Mouse (Mus musculus): ENCODE measurements around the gene Cdc42ep1.
"Not testable (repeated sequence)": the region's sequence is repeated elsewhere in the genome, so short reads cannot be mapped to it uniquely, and the experiment has no call there.

The Cdc42ep1 gene

DNA sequence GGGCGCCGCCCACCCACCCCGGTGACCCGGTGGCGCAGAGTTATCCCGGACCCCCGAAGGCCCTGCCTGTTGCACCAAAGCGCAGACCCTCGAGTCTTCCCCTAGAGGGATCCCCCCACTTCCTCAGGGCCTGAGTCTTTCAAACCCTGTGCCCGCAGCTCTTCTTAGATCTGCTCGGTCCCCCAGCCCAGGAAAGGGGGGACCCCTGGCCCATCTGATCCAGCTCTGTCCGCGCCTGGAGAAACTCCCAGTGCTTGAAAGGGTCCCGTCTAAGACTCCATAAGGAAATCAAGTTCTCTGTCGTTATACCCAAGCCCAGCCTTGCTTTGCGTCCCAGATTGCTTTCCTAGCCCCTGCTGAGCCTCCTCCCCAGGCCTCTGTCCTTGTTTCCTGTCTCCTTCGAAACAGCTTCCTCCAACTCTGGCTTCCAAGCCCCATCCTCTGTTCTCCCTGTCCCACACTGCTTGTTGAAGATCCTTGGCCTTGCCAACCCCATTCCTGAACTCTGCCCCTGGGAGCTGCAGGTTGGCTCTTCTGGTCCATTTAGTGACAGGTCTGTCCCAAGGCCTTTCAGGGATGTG is 35.5 kb downstream of the Cdc42ep1 start:
- no peak for DNase-seq (ENCODE audit: low read depth, low spot score)

- DNase-seq (ENCODE audit: low read depth, low spot score), result not testable (repeated sequence)
Measured at GRCm38 (mm10) chr15:78878792-78879516, 36.5 kb downstream of the Cdc42ep1 start.

DNA sequence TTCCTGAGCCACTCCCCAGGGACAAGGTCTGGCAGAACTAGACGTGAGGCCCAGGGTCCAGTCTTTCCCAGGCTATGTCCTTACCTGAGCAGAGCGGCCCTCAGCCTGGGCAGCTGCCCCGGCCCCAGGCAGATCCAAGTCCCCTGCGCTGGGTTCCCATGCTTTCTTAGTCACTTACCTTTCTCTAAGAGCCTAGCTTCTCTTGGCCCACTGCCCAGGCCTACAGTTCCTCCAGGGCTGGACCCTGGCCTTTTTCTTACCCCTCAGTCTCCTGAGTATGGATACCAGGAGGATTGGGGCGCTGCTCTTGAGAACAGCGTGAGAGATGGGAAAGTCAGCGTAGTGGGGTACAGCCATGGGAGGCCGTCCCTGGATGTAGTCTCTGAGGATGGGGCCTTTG is 38.0 kb downstream of the Cdc42ep1 start:
- no peak for DNase-seq (ENCODE audit: low read depth, low spot score)

- DNase-seq (ENCODE audit: low read depth, low spot score), result no peak
Measured at GRCm38 (mm10) chr15:78881828-78882227, 39.4 kb downstream of the Cdc42ep1 start.

GRCm38 (mm10) chr15:78889401-78889853 is 47.0 kb downstream of the Cdc42ep1 start:
- DNase-seq (ENCODE audit: low read depth, low spot score), result no peak

GRCm38 (mm10) chr15:78892440-78892839 is 50.0 kb downstream of the Cdc42ep1 start:
- DNase-seq (ENCODE audit: low read depth, low spot score), result no peak

DNA sequence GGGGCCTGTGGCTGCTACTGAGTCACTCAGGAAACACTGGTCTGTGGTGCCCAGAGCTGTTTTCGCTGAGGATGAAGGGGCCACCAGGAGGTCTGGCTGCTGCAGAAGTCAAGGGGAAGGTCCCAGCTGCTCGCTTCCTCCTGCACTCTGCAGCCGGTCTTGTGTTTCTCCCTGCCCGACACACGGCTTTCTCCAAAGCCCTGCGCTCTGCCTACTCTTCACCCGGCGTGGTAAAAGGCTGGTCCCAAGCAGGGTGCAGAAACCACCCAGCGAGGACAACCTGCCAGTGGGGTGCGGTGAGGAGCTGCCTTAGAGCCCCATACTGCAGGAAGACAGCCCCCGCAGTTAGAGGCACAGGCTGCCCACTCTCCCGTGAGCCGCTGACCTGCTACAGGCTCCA is 52.3 kb downstream of the Cdc42ep1 start:
- no peak for DNase-seq (ENCODE audit: low read depth, low spot score)

- no peak for DNase-seq (ENCODE audit: low read depth, low spot score)
Measured at GRCm38 (mm10) chr15:78895741-78896140, 53.3 kb downstream of the Cdc42ep1 start.

- DNase-seq (ENCODE audit: low read depth, low spot score), result no peak
Measured at GRCm38 (mm10) chr15:78896149-78896548, 53.7 kb downstream of the Cdc42ep1 start.

GRCm38 (mm10) chr15:78897488-78897887 is 55.1 kb downstream of the Cdc42ep1 start:
- no peak for DNase-seq (ENCODE audit: low read depth, low spot score)

- DNase-seq (ENCODE audit: low read depth, low spot score), result no peak
Measured at GRCm38 (mm10) chr15:78898507-78899001, 56.1 kb downstream of the Cdc42ep1 start.

GRCm38 (mm10) chr15:78899409-78899739 is 57.0 kb downstream of the Cdc42ep1 start, which contains the start of gene Gm49510:
Gm49510 (plus strand) TSS chr15:78899667.
- DNase-seq (ENCODE audit: low read depth, low spot score), result no peak

DNA sequence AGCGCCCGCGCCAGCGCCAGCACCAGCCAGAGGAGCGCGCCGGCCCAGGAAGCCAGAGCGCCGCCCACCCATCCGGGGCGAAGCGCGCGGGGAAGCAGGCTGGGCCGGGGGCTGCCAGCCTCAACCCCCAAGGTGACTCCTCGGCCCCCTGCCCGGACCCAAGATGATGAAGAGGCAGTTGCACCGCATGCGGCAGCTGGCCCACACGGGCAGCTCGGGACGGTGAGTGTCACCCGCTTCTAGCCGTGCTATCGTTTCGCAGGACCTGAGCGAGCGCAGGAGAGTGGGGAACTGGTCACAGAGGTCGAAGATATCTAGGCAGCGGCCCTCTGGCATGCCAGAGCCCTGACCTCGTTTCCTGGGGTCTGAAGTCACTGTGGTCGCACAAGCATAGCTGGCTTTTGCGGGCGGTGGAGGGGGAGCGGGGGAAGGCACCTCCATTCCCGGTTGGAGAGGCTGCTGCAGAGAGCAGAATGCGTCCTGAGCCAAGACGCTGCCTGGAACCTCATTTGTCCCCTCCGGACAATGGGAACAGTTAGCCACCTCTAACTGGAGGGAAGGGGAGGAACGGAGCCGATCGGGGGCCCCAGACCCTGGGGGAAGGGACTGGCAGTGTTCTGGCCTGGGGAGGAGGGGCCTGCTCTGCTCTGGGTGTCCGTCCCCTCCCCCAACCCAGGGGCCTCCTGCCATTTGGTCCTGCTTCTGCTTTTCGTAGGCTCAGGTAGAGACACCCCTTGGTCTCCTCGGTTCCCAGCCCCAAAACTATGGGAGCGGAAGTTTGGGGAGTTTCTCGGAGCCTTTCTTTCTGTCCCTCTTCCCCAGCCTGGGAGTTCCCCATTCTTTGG is 57.5 kb downstream of the Cdc42ep1 start, which contains the start of gene Sh3bp1:
Gene Sh3bp1, plus strand, starts transcription at position 29 of the 845 bp plus-strand sequence.
- no peak for DNase-seq (ENCODE audit: low read depth, low spot score)
